Mouse (Mus musculus): ENCODE measurements around the gene Map1b. TPM values are rescaled to one million over a fixed set of nuclear protein-coding genes. Genes with fewer than 3 reads are reported as not detected.

Map1b gene
- polyA plus RNA-seq, 1 experiment from 2014 or later = 193 TPM

DNA sequence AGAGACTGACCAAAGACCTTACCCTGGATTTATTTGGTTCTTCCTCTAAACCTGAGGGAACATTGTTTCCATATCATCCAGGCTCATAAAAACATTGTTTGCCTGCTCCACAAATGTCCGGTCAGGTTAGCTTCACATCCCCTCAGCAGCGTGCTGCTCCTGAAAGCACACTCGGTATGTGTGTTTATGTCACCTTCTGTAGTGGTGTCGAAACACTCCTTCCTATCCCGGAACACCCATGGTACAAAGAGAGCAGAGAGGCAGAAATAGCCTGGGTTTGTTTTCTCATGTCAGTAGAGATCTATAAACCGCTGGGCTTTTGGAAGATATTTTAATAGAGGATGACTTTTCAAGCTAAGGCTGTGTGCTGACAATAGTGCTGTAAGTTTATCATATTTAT lies 139.3 kb downstream of the Map1b start:
- ATAC-seq (replicated peaks; ENCODE audit: insufficient number of reproducible peaks, low FRiP score, low TSS enrichment) = no peak
- Histone ChIP-seq H3K9me3 (replicated peaks; ENCODE audit: control insufficient read depth, low read length) (no peaks in the 10 kb centered on the region), H3K27ac (ENCODE audit: low read depth, low read length) (no peak overlapping the region), H3K4me2 (no peak overlapping the region), H3K4me3 (ENCODE audit: low read depth, low read length) (no peak overlapping the region), H3K9ac (ENCODE audit: low read depth, low read length) (no peak overlapping the region), H3K27me3 (ENCODE audit: control insufficient read depth, insufficient read depth, low read length) (no peaks in the 10 kb centered on the region), H3K4me1 (ENCODE audit: control insufficient read depth, insufficient read depth, low read length) (0 out of 2 replicates have a peak, but pooled peaks cover 3% of the 10 kb centered on the region), H3K36me3 (ENCODE audit: control insufficient read depth, insufficient read depth, low read length) (no peaks in the 10 kb centered on the region)
- WGBS (ENCODE audit: insufficient replicate concordance) = 62% methylated on average over 6 of the region's 6 CpGs

DNA sequence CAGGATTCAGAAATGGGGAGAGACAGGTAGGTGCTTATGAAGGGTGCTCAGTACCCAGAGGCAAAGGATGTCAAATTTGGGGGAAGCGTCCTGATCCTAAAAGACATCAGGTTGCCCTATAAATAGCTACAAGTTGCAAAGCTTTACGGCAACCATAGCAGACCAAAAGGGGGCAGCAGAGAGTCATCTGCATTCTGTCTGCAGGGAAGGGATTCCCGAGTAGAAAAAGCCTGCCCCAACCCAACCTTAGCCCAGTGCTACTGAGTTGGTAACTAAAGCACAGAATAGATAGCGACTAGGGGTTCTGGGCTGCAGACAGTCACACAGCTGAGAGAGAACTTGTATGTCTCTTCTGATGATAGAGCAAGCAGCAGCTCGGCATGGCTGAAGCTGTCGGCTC lies 140.8 kb downstream of the Map1b start:
- Histone ChIP-seq H3K9me3 (replicated peaks; ENCODE audit: control insufficient read depth, low read length) (no peaks in the 10 kb centered on the region), H3K4me1 (ENCODE audit: control insufficient read depth, insufficient read depth, low read length) (0 out of 2 replicates have a peak, but pooled peaks cover 3% of the 10 kb centered on the region), H3K36me3 (ENCODE audit: control insufficient read depth, insufficient read depth, low read length) (no peaks in the 10 kb centered on the region), H3K4me3 (ENCODE audit: low read depth, low read length) (no peak overlapping the region), H3K27ac (ENCODE audit: low read depth, low read length) (no peak overlapping the region), H3K27me3 (ENCODE audit: control insufficient read depth, insufficient read depth, low read length) (no peaks in the 10 kb centered on the region), H3K4me2 (no peak overlapping the region), H3K9ac (ENCODE audit: low read depth, low read length) (no peak overlapping the region)
- no peak; the same call in 1 of the 2 replicates for ATAC-seq (replicated peaks; ENCODE audit: insufficient number of reproducible peaks, low FRiP score, low TSS enrichment)
- WGBS (ENCODE audit: insufficient replicate concordance) = 34% methylated on average over 6 of the region's 6 CpGs

DNA sequence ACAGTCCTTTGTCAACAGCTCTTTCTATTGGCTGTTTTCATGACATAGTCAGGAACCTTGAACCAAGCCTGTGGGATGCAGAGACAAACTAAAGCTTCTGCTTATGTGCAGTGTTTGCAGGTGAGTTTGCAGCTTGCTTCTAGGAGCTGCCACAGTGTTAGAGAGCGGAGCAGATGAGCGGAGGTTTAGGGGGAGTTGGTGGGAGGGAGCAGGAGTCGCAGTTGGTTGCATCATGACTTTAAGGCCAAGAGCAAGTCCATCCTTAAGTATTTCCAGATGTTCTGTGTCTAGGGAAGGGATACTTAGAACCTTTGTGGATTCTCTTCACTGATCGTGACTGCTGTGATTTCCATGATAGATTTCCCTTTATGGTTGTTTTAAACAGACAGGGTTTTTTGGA lies 142.1 kb downstream of the Map1b start:
- H3K9me3 ChIP-seq (replicated peaks; ENCODE audit: control insufficient read depth, low read length) = no peaks in the 10 kb centered on the region
- ATAC-seq (replicated peaks; ENCODE audit: insufficient number of reproducible peaks, low FRiP score, low TSS enrichment) = no peak
- H3K27me3 ChIP-seq (ENCODE audit: control insufficient read depth, insufficient read depth, low read length) = no peaks in the 10 kb centered on the region
- no peak overlapping the region for H3K9ac ChIP-seq (ENCODE audit: low read depth, low read length)
- WGBS (ENCODE audit: insufficient replicate concordance) = 75% methylated on average over 4 of the region's 4 CpGs
- H3K4me2 ChIP-seq = no peak overlapping the region
- no peak overlapping the region for H3K4me3 ChIP-seq (ENCODE audit: low read depth, low read length)
- H3K27ac ChIP-seq (ENCODE audit: low read depth, low read length) = no peak overlapping the region
- no peaks in the 10 kb centered on the region for H3K36me3 ChIP-seq (ENCODE audit: control insufficient read depth, insufficient read depth, low read length)
- peaks cover 4% of the 10 kb centered on the region for H3K4me1 ChIP-seq (ENCODE audit: control insufficient read depth, insufficient read depth, low read length)

DNA sequence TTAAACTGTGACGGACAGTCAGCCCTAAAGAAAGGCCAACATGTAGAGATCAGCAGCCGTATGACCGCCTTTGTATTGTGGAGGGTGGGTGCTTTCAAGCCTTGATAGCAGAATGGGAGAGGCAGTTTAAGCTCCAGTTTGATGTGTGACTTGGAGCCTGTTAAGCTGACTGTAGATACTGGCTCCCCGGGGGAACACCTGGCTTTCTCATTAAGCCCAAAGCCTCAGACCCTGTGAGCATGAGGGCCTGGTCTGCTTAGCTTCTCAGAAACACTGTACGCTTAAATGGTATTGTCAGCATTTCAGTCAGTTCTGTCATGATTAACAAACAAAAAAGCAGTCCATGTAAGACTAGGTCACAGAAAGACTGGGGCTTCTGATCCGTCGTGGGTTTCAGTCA lies 142.7 kb downstream of the Map1b start:
- Histone ChIP-seq H3K36me3 (ENCODE audit: control insufficient read depth, insufficient read depth, low read length) (no peaks in the 10 kb centered on the region), H3K4me2 (no peak overlapping the region), H3K27ac (ENCODE audit: low read depth, low read length) (no peak overlapping the region), H3K4me3 (ENCODE audit: low read depth, low read length) (no peak overlapping the region), H3K4me1 (ENCODE audit: control insufficient read depth, insufficient read depth, low read length) (peaks cover 8% of the 10 kb centered on the region), H3K27me3 (ENCODE audit: control insufficient read depth, insufficient read depth, low read length) (no peaks in the 10 kb centered on the region), H3K9me3 (replicated peaks; ENCODE audit: control insufficient read depth, low read length) (no peaks in the 10 kb centered on the region), H3K9ac (ENCODE audit: low read depth, low read length) (no peak overlapping the region)
- WGBS (ENCODE audit: insufficient replicate concordance) = 71% methylated on average over 7 of the region's 7 CpGs
- no peak for ATAC-seq (replicated peaks; ENCODE audit: insufficient number of reproducible peaks, low FRiP score, low TSS enrichment)

Other genes with a start within 250 kb of the Map1b start
- gene Ptcd2, start 171.8 kb downstream of the Map1b start, polyA plus RNA-seq (2014; fragmentation: Nextera tagmentation; extraction: Ambion mirVana) = 57.0 and 59.6 TPM in 2 replicates
- gene Mrps27, start 171.8 kb downstream of the Map1b start, polyA plus RNA-seq (2014; fragmentation: Nextera tagmentation; extraction: Ambion mirVana) = 73.1 and 86.4 TPM in 2 replicates